ENCODE assay signal across 14 mouse cellular contexts in the genomic region with DNA sequence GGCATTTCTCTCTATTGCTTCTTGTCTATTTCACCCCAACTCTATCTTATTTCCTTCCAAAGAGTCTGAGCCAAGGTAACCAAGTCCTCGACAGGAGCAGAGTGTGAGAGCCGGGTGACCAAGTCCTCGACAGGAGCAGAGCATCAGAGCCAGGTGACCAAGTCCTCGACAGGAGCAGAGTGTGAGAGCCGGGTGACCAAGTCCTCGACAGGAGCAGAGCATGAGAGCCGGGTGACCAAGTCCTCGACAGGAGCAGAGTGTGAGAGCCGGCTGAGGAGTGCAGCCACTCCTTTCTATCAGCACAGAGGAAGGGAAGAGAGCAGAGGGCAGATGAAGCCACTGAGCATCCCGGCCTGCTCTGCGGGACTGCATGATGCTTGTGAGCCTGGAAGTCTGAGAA. TPM values are rescaled to one million over a fixed set of nuclear protein-coding genes. Genes with fewer than 3 reads are reported as not detected.
A peak's percentile ranks its signal among the peaks of the same experiment; 100 is the strongest.
DNase-seq lines count a peak whose midpoint lies in the region; ATAC-seq lines count a peak whose summit lies in the region.
"Had no signal": no experiment of that assay in that cellular context is flagged by ENCODE, and none has a peak within 500 bp of the region (broad histone marks: within the 10 kb centered on the region; RNA-seq: fewer than 3 reads in every experiment).

No protein-coding gene starts in this region.

- H3K4me1 ChIP-seq in forebrain, embryonic 12.5 days: peaks cover 90% of the 10 kb centered on the region
- H3K4me1 ChIP-seq in forebrain, embryonic 16.5 days (replicated peaks; ENCODE audit: control insufficient read depth, insufficient read depth, low read length): peaks cover 41% of the 10 kb centered on the region
- peaks cover 99% of the 10 kb centered on the region for H3K4me1 ChIP-seq in heart, embryonic 15.5 days (replicated peaks)
- peaks cover 100% of the 10 kb centered on the region for H3K4me1 ChIP-seq in megakaryocyte, embryonic 14.5 days
- peaks cover 82% of the 10 kb centered on the region for H3K4me1 ChIP-seq in lung, embryonic 16.5 days (replicated peaks; ENCODE audit: control insufficient read depth, insufficient read depth, low read length)

- no peak overlapping the region for H3K4me3 ChIP-seq in forebrain, embryonic 12.5 days (replicated peaks)
- no peak overlapping the region for H3K4me3 ChIP-seq in forebrain, embryonic 16.5 days (replicated peaks; ENCODE audit: low read length)
- no peak overlapping the region for H3K4me3 ChIP-seq in heart, embryonic 15.5 days
- peak overlapping the region; percentile 83 for H3K4me3 ChIP-seq in megakaryocyte, embryonic 14.5 days (replicated peaks)
- no peak overlapping the region for H3K4me3 ChIP-seq in lung, embryonic 16.5 days (ENCODE audit: low read length)
- H3K4me3 ChIP-seq: neural tube, embryonic 12.5 days had no signal

- 65% methylated on average over 11 of the region's 11 CpGs for WGBS in forebrain, embryonic 12.5 days
- WGBS in forebrain, embryonic 16.5 days: 55% methylated on average over 11 of the region's 11 CpGs
- WGBS in heart, embryonic 15.5 days: 33% methylated on average over 11 of the region's 11 CpGs
- WGBS in lung, embryonic 16.5 days: 26% methylated on average over 11 of the region's 11 CpGs

- no peaks in the 10 kb centered on the region for H3K27me3 ChIP-seq in forebrain, embryonic 12.5 days
- H3K27me3 ChIP-seq in forebrain, embryonic 16.5 days (replicated peaks; ENCODE audit: control insufficient read depth, insufficient read depth, low read length): no peaks in the 10 kb centered on the region
- H3K27me3 ChIP-seq in heart, embryonic 15.5 days: no peaks in the 10 kb centered on the region
- H3K27me3 ChIP-seq in megakaryocyte, embryonic 14.5 days (replicated peaks): no peaks in the 10 kb centered on the region
- H3K27me3 ChIP-seq in lung, embryonic 16.5 days (ENCODE audit: control insufficient read depth, insufficient read depth, low read depth, low read length): no peaks in the 10 kb centered on the region
- H3K27me3 ChIP-seq: neural tube, embryonic 12.5 days had no signal

- no peaks in the 10 kb centered on the region for H3K36me3 ChIP-seq in forebrain, embryonic 12.5 days (replicated peaks)
- H3K36me3 ChIP-seq in forebrain, embryonic 16.5 days (ENCODE audit: control insufficient read depth, insufficient read depth): no peaks in the 10 kb centered on the region
- H3K36me3 ChIP-seq in heart, embryonic 15.5 days: no peaks in the 10 kb centered on the region
- peaks cover 53% of the 10 kb centered on the region for H3K36me3 ChIP-seq in megakaryocyte, embryonic 14.5 days (replicated peaks; ENCODE audit: low read length)
- H3K36me3 ChIP-seq in lung, embryonic 16.5 days (ENCODE audit: control insufficient read depth, insufficient read depth, low read length): no peaks in the 10 kb centered on the region
- H3K36me3 ChIP-seq: neural tube, embryonic 12.5 days had no signal

- ATAC-seq in forebrain, embryonic 12.5 days (ENCODE audit: low FRiP score): no peak
- ATAC-seq in forebrain, embryonic 16.5 days: no peak
- no peak for ATAC-seq in heart, embryonic 15.5 days (replicated peaks; ENCODE audit: insufficient number of reproducible peaks, insufficient read depth, low FRiP score, low read depth)
- ATAC-seq in megakaryocyte, adult 5-6 weeks (ENCODE audit: poor library complexity, severe bottlenecking): no peak
- no peak for ATAC-seq in lung, embryonic 16.5 days (ENCODE audit: low read depth)

- H3K9ac ChIP-seq in forebrain, embryonic 12.5 days: no peak overlapping the region
- H3K9ac ChIP-seq in forebrain, embryonic 16.5 days (replicated peaks; ENCODE audit: low read depth, low read length): no peak overlapping the region
- peak overlapping the region; percentile 25; the same call in 1 of the 2 replicates for H3K9ac ChIP-seq in heart, embryonic 15.5 days
- no peak overlapping the region for H3K9ac ChIP-seq in lung, embryonic 16.5 days (ENCODE audit: low read length)
- H3K9ac ChIP-seq: liver, embryonic 14.5 days; neural tube, embryonic 12.5 days had no signal

- H3K27ac ChIP-seq in forebrain, embryonic 12.5 days: no peak overlapping the region
- H3K27ac ChIP-seq in forebrain, embryonic 16.5 days (ENCODE audit: low read length): no peak overlapping the region
- peak overlapping the region; percentile 95 for H3K27ac ChIP-seq in heart, embryonic 15.5 days
- 0 out of 2 replicates have a peak overlapping the region, but pooled peaks have one; percentile 4 for H3K27ac ChIP-seq in lung, embryonic 16.5 days (ENCODE audit: low read length)
- H3K27ac ChIP-seq: liver, embryonic 14.5 days; neural tube, embryonic 12.5 days had no signal

- no peaks in the 10 kb centered on the region for H3K9me3 ChIP-seq in forebrain, embryonic 12.5 days
- H3K9me3 ChIP-seq in forebrain, embryonic 16.5 days (ENCODE audit: control insufficient read depth, low read length): no peaks in the 10 kb centered on the region
- no peaks in the 10 kb centered on the region for H3K9me3 ChIP-seq in heart, embryonic 15.5 days (replicated peaks)
- H3K9me3 ChIP-seq in megakaryocyte, embryonic 14.5 days: no peaks in the 10 kb centered on the region
- no peaks in the 10 kb centered on the region for H3K9me3 ChIP-seq in lung, embryonic 16.5 days (ENCODE audit: control insufficient read depth, low read length)
- H3K9me3 ChIP-seq: neural tube, embryonic 12.5 days had no signal

- DNase-seq in heart, adult 11 months: no peak
- DNase-seq in B cell, adult 2 months: no peak
- DNase-seq: adrenal gland, postnatal 14 days; cerebellum, adult 9-11 months; kidney, adult 2 months; layer of hippocampus, postnatal 36 days had no signal

- H3K4me2 ChIP-seq in forebrain, embryonic 12.5 days: 0 out of 2 replicates have a peak overlapping the region, but pooled peaks have one; percentile 8
- no peak overlapping the region for H3K4me2 ChIP-seq in forebrain, embryonic 16.5 days (ENCODE audit: low read length)
- H3K4me2 ChIP-seq in heart, embryonic 15.5 days: peak overlapping the region; percentile 56
- H3K4me2 ChIP-seq in lung, embryonic 16.5 days (ENCODE audit: low read depth, low read length): no peak overlapping the region
- H3K4me2 ChIP-seq: neural tube, embryonic 12.5 days had no signal

RNA-seq across cellular contexts. Expression of gene Mapkapk2, which starts 9.1 kb away (rescaled TPM):
- 51.0 and 55.3 TPM in 2 replicates for polyA plus RNA-seq in forebrain, embryonic 12.5 days (2016; fragmentation: Nextera tagmentation; extraction: Ambion mirVana)
- 19.9 and 23.0 TPM in 2 replicates for polyA plus RNA-seq in forebrain, embryonic 16.5 days (2015; fragmentation: Nextera tagmentation; extraction: Ambion mirVana)
- polyA plus RNA-seq in heart, embryonic 15.5 days (2015; fragmentation: Nextera tagmentation; extraction: Ambion mirVana): 57.5 and 69.4 TPM in 2 replicates
- polyA plus RNA-seq in megakaryocyte, embryonic 14.5 days (2012; ENCODE audit: insufficient read depth, low replicate concordance): 178 and 286 TPM in 2 replicates
- 210 and 215 TPM in 2 replicates for total RNA-seq in megakaryocyte, adult 5-6 weeks (2015)
- 210 and 216 TPM in 2 replicates for total RNA-seq in megakaryocyte, adult 5-6 weeks (2017)
- 28.7 and 41.3 TPM in 2 replicates for polyA plus RNA-seq in lung, embryonic 16.5 days (2015; fragmentation: Nextera tagmentation; extraction: Ambion mirVana)

RNA-seq across cellular contexts. Expression of gene Dyrk3, which starts 49.6 kb away (rescaled TPM):
- 20.9 and 21.8 TPM in 2 replicates for polyA plus RNA-seq in forebrain, embryonic 12.5 days (2016; fragmentation: Nextera tagmentation; extraction: Ambion mirVana)
- 19.5 and 20.7 TPM in 2 replicates for polyA plus RNA-seq in forebrain, embryonic 16.5 days (2015; fragmentation: Nextera tagmentation; extraction: Ambion mirVana)
- 1.7 and 2.5 TPM in 2 replicates for polyA plus RNA-seq in heart, embryonic 15.5 days (2015; fragmentation: Nextera tagmentation; extraction: Ambion mirVana)
- polyA plus RNA-seq in megakaryocyte, embryonic 14.5 days (2012; ENCODE audit: insufficient read depth, low replicate concordance): 6.4 and 8.0 TPM in 2 replicates
- 3.4 and 4.6 TPM in 2 replicates for total RNA-seq in megakaryocyte, adult 5-6 weeks (2015)
- total RNA-seq in megakaryocyte, adult 5-6 weeks (2017): 4.1 and 4.8 TPM in 2 replicates
- 4.4 and 4.5 TPM in 2 replicates for polyA plus RNA-seq in lung, embryonic 16.5 days (2015; fragmentation: Nextera tagmentation; extraction: Ambion mirVana)

Comparison
In these comparisons a context has a peak if more than half of its experiments do, and no peak if none do; other contexts are left out.
1. H3K4me2 ChIP-seq: peak in forebrain, embryonic 12.5 days (single experiment) and heart, embryonic 15.5 days (single experiment); none in forebrain, embryonic 16.5 days (single experiment) and lung, embryonic 16.5 days (single experiment).
2. H3K27ac ChIP-seq: peak in heart, embryonic 15.5 days (single experiment) and lung, embryonic 16.5 days (single experiment); none in forebrain, embryonic 12.5 days (single experiment) and forebrain, embryonic 16.5 days (single experiment).